Mouse (Mus musculus) central nervous system, embryonic 14 days (tissue): ENCODE results near the gene Serpinb1c. TPM values are rescaled to one million over a fixed set of nuclear protein-coding genes. Genes with fewer than 3 reads are reported as not detected.

Experiments
- polyA plus RNA-seq: library from polyadenylated mRNA; depleted of rRNA; stranded (reverse); fragments of >200 nt; gene quantifications from 2 replicates; pipeline ENCODE4 v1.2.3, GENCODE M21; 2012; rRNA removed

The Serpinb1c gene
- polyA plus RNA-seq = 0.05 TPM in 1 of 2 replicates, not detected in the other

GRCm38 (mm10) chr13:32898111-32898510, at the start of gene Serpinb1c:
Gene Serpinb1c (minus strand): TSS chr13:32898211.

GRCm38 (mm10) chr13:32850668-32851404, 47.2 kb downstream of the Serpinb1c start, which contains the start of gene Serpinb1a:
Gene Serpinb1a (minus strand): TSS chr13:32851185.

Other genes starting within 250 kb of the Serpinb1c start
- 0.31 and 2.7 TPM in 2 replicates for gene Mylk4, start 114.3 kb downstream of the Serpinb1c start, polyA plus RNA-seq
- 58.0 and 60.3 TPM in 2 replicates for gene Wrnip1, start 96.2 kb downstream of the Serpinb1c start, polyA plus RNA-seq
- gene D930007J09Rik, start 95.4 kb downstream of the Serpinb1c start, polyA plus RNA-seq = 0.61 and 1.2 TPM in 2 replicates
- gene Serpinb1a, start 47.0 kb downstream of the Serpinb1c start, polyA plus RNA-seq = 1.4 and 2.2 TPM in 2 replicates
- gene Serpinb6b, start 67.0 kb upstream of the Serpinb1c start, polyA plus RNA-seq = 1.4 TPM in 2 replicates
- gene Serpinb9, start 105.0 kb upstream of the Serpinb1c start, polyA plus RNA-seq = 1.2 and 1.9 TPM in 2 replicates
- gene Serpinb9b, start 129.2 kb upstream of the Serpinb1c start, polyA plus RNA-seq = 0.21 and 0.22 TPM in 2 replicates
- gene Serpinb1b, start 180.4 kb upstream of the Serpinb1c start, polyA plus RNA-seq = 2.6 and 3.7 TPM in 2 replicates